In genomic region chr4:121015268-121015659, GRCm38 (mm10) we compare ENCODE assay signal across 8 mouse cellular contexts. TPM values are rescaled to one million over a fixed set of nuclear protein-coding genes. Genes with fewer than 3 reads are reported as not detected.
DNase-seq lines count a peak whose midpoint lies in the region; ATAC-seq and TF ChIP-seq lines count a peak whose summit lies in the region.

No protein-coding gene starts in this region.

- 77% methylated on average over 7 of the region's 7 CpGs for WGBS in heart, embryonic 16.5 days
- WGBS in forebrain, embryonic 14.5 days: 80% methylated on average over 7 of the region's 7 CpGs
- WGBS in liver, embryonic 13.5 days (ENCODE audit: insufficient replicate concordance): 24% methylated on average over 7 of the region's 7 CpGs

- no peak for DNase-seq in heart, postnatal 14 days
- DNase-seq in G1E (ENCODE audit: low spot score) (no peak), adipocyte (ENCODE audit: low spot score) (no peak)
- no peak for DNase-seq in forebrain, embryonic 14.5 days (ENCODE audit: low spot score)
- no peak for DNase-seq in liver, embryonic 13.5 days
- no peak for DNase-seq in retina, embryonic 14.5 days (ENCODE audit: low spot score)

- no peaks in the 10 kb centered on the region for H3K27me3 ChIP-seq in heart, embryonic 16.5 days (ENCODE audit: control insufficient read depth, insufficient read depth, low read length)
- no peaks in the 10 kb centered on the region for H3K27me3 ChIP-seq in G1E (ENCODE audit: insufficient read depth, low read length)
- no peaks in the 10 kb centered on the region for H3K27me3 ChIP-seq in forebrain, embryonic 14.5 days (replicated peaks; ENCODE audit: control insufficient read depth, insufficient read depth, low read length)
- no peaks in the 10 kb centered on the region for H3K27me3 ChIP-seq in liver, embryonic 13.5 days

- H3K9me3 ChIP-seq in heart, embryonic 16.5 days (replicated peaks; ENCODE audit: control insufficient read depth, low read length): no peaks in the 10 kb centered on the region
- no peaks in the 10 kb centered on the region; the same call in 1 of the 2 replicates for H3K9me3 ChIP-seq in G1E (replicated peaks)
- H3K9me3 ChIP-seq in forebrain, embryonic 14.5 days (replicated peaks; ENCODE audit: control insufficient read depth, low read length): no peaks in the 10 kb centered on the region
- no peaks in the 10 kb centered on the region for H3K9me3 ChIP-seq in liver, embryonic 13.5 days (replicated peaks)

- no peak overlapping the region; the same call in 1 of the 2 replicates for H3K9ac ChIP-seq in heart, embryonic 16.5 days (ENCODE audit: low read length)
- no peak overlapping the region for H3K9ac ChIP-seq in forebrain, embryonic 14.5 days (ENCODE audit: low read length)
- H3K9ac ChIP-seq in liver, embryonic 13.5 days: peak overlapping the region; percentile 99

- H3K36me3 ChIP-seq in heart, embryonic 16.5 days (ENCODE audit: control insufficient read depth, insufficient read depth): no peaks in the 10 kb centered on the region
- H3K36me3 ChIP-seq in G1E (replicated peaks): peaks cover 16% of the 10 kb centered on the region
- H3K36me3 ChIP-seq in forebrain, embryonic 14.5 days (ENCODE audit: control insufficient read depth, insufficient read depth, low read length): no peaks in the 10 kb centered on the region
- H3K36me3 ChIP-seq in liver, embryonic 13.5 days: no peaks in the 10 kb centered on the region

- no peak overlapping the region for H3K4me3 ChIP-seq in heart, embryonic 16.5 days (ENCODE audit: low read length)
- H3K4me3 ChIP-seq in G1E (ENCODE audit: low read depth, low read length): peak overlapping the region; percentile 98
- no peak overlapping the region for H3K4me3 ChIP-seq in forebrain, embryonic 14.5 days (ENCODE audit: low read depth, low read length)
- peak overlapping the region; percentile 100 for H3K4me3 ChIP-seq in liver, embryonic 13.5 days (replicated peaks)

- TF ChIP-seq CTCF in G1E (IDR thresholded peaks at IDR 0.05; ENCODE audit: low read depth, low read length): no peak

- H3K27ac ChIP-seq in heart, embryonic 16.5 days (ENCODE audit: low read length): no peak overlapping the region
- H3K27ac ChIP-seq in forebrain, embryonic 14.5 days (ENCODE audit: low read depth, low read length): no peak overlapping the region
- H3K27ac ChIP-seq in liver, embryonic 13.5 days: peak overlapping the region; percentile 94

- H3K4me2 ChIP-seq in heart, embryonic 16.5 days (ENCODE audit: low read depth, low read length): peak overlapping the region; percentile 32; the same call in 1 of the 2 replicates
- peak overlapping the region; percentile 86 for H3K4me2 ChIP-seq in forebrain, embryonic 14.5 days (ENCODE audit: low read length)
- H3K4me2 ChIP-seq in liver, embryonic 13.5 days: peak overlapping the region; percentile 78

- intact Hi-C loops in heart, postnatal 14 days (cut with DNase I): no loop called here

- peaks cover 24% of the 10 kb centered on the region for H3K4me1 ChIP-seq in heart, embryonic 16.5 days (ENCODE audit: control insufficient read depth, insufficient read depth, low read length)
- peaks cover 70% of the 10 kb centered on the region for H3K4me1 ChIP-seq in G1E (ENCODE audit: insufficient read depth, low read depth, low read length)
- H3K4me1 ChIP-seq in forebrain, embryonic 14.5 days (ENCODE audit: control insufficient read depth, insufficient read depth, low read length): peaks cover 8% of the 10 kb centered on the region
- H3K4me1 ChIP-seq in liver, embryonic 13.5 days (replicated peaks): peaks cover 64% of the 10 kb centered on the region

- no peak for ATAC-seq in heart, embryonic 16.5 days (replicated peaks; ENCODE audit: extremely low read depth, insufficient read depth, low FRiP score)
- no peak for ATAC-seq in G1E (ENCODE audit: extremely low read depth, insufficient number of reproducible peaks, low FRiP score, poor library complexity, severe bottlenecking)
- ATAC-seq in forebrain, embryonic 14.5 days: no peak
- ATAC-seq in liver, embryonic 13.5 days (ENCODE audit: low read depth): no peak
- ATAC-seq in megakaryocyte progenitor cell, adult 5-6 weeks (replicated peaks; ENCODE audit: poor library complexity): no peak

RNA-seq across cellular contexts. Expression of gene Smap2, which starts 1.8 kb away (rescaled TPM):
- 11.2 and 12.4 TPM in 2 replicates for polyA plus RNA-seq in heart, embryonic 16.5 days (2015; fragmentation: Nextera tagmentation; extraction: Ambion mirVana)
- 10 to 100 TPM; 33.0 to 33.1 TPM for total RNA-seq in heart, postnatal 14 days (2021)
- total RNA-seq in G1E (2014; fragmentation: Nextera tagmentation): 92.6 and 109 TPM in 2 replicates
- total RNA-seq in G1E (2017): 26.3 and 35.6 TPM in 2 replicates
- 32.9 and 33.4 TPM in 2 replicates for polyA plus RNA-seq in G1E (2012)
- polyA plus RNA-seq in forebrain, embryonic 14.5 days (2014; fragmentation: Nextera tagmentation; extraction: Ambion mirVana): 35.3 and 40.9 TPM in 2 replicates
- 19.8 and 23.7 TPM in 2 replicates for polyA plus RNA-seq in liver, embryonic 13.5 days (2015; fragmentation: Nextera tagmentation; extraction: Ambion mirVana)
- 46.0 and 53.8 TPM in 2 replicates for total RNA-seq in megakaryocyte progenitor cell, adult 5-6 weeks (2015)
- 21.9 and 26.8 TPM in 2 replicates for total RNA-seq in megakaryocyte progenitor cell, adult 5-6 weeks (2017)

RNA-seq across cellular contexts. Expression of gene Col9a2, which starts 23.9 kb away (rescaled TPM):
- polyA plus RNA-seq in heart, embryonic 16.5 days (2015; fragmentation: Nextera tagmentation; extraction: Ambion mirVana): 6.0 and 6.7 TPM in 2 replicates
- total RNA-seq in heart, postnatal 14 days (2021): under 1 TPM; 0.39 to 0.81 TPM
- total RNA-seq in G1E (2014; fragmentation: Nextera tagmentation) (not detected in 2 replicates), G1E (2017) (not detected in 2 replicates)
- not detected in 2 replicates for polyA plus RNA-seq in G1E (2012)
- 2.2 and 3.8 TPM in 2 replicates for polyA plus RNA-seq in forebrain, embryonic 14.5 days (2014; fragmentation: Nextera tagmentation; extraction: Ambion mirVana)
- 1.8 and 2.3 TPM in 2 replicates for polyA plus RNA-seq in liver, embryonic 13.5 days (2015; fragmentation: Nextera tagmentation; extraction: Ambion mirVana)
- total RNA-seq in megakaryocyte progenitor cell, adult 5-6 weeks (2015): not detected in 2 replicates
- not detected in 2 replicates for total RNA-seq in megakaryocyte progenitor cell, adult 5-6 weeks (2017)

Comparison
In these comparisons a context has a peak if more than half of its experiments do, and no peak if none do; other contexts are left out.
1. H3K4me2 ChIP-seq: peak in every context shown above with its lines; median percentile 86 in forebrain, embryonic 14.5 days; 78 in liver, embryonic 13.5 days; 32 in heart, embryonic 16.5 days.
2. H3K4me3 ChIP-seq: peak in G1E (single experiment) and liver, embryonic 13.5 days (single experiment); none in heart, embryonic 16.5 days (single experiment) and forebrain, embryonic 14.5 days (single experiment).